Mouse (Mus musculus): ENCODE results near the gene Rbms1. TPM values are rescaled to one million over a fixed set of nuclear protein-coding genes. Genes with fewer than 3 reads are reported as not detected.

Gene Rbms1
- 10 to 100 TPM; 95.2 to 98.9 TPM for total RNA-seq (2021)

GRCm38 (mm10) chr2:60962671-60963421 lies at the start of gene Rbms1:
Gene Rbms1, minus strand, starts transcription at chr2:60963192.
- peak; percentile 84 for DNase-seq

- DNase-seq, result no peak
Measured at GRCm38 (mm10) chr2:61012249-61012828, 49.3 kb upstream of the Rbms1 start.

- DNase-seq, result peak; percentile 31
Measured at GRCm38 (mm10) chr2:60986286-60986685, 23.3 kb upstream of the Rbms1 start.

DNA sequence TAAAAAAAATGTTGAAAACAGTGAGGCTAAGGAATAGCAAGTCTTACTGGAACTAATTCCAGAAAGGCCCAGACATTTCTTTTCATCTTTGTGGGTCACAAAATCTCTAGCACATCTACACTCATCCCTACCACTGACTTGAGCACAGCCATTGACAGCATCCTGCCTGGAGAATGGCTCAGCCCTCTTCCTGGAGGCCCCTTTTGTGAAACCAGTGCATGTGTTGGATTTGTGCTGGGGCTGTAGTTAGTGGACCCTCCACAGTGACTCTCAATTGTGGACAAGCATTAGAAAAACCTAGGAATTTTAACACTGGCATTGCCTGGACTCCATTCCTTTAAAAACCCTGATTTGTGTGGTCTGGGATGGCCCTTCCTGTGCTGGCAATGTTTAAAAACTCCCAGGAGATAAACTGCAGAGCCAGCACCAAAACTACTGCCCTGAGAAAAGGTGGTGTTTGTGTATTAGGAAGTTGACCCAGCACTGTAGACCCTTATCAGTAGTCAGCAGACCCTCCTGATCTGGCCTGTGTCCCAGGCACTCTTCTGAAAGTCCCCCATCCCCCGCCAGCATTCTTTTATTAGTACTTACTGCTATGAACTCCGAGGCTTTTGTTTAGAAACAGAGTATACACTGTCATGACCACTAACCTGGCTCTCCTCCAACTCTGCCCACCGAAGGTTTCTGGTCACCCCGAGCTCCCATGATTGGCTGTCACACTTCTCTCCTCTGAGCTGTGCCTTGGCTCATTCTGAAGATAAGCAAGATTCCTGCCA lies 15.7 kb upstream of the Rbms1 start:
- DNase-seq, result peak; percentile 84

DNA sequence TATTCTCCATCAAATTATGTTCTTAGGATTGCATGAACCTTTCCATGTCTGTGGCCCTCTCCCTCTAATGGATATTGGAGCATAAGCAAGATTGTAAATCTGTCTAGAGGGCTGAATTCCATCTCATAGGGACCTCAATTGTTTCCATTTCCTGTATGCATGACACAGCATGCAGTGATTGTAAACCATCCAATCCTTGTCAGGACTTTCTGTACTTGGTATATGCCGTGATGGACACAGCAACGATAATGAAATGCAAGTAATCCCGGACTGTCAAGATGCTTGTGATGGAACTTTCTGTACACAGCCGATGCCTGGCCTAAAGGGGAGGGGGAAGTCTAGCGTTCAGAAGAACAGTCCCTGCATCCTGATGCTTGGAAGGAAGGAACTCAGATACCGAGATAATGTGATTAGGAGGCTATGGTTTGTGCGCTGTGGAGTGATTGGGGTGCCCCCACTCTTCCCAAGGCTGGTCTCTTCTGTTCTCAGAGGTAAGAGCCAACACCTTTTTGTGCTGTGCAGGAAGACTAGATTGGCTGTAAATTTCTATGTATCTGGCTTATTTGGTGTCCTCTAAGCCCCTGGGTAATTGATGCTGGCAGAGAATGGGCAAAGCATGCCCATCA lies 9.3 kb upstream of the Rbms1 start:
- DNase-seq, result no peak

DNA sequence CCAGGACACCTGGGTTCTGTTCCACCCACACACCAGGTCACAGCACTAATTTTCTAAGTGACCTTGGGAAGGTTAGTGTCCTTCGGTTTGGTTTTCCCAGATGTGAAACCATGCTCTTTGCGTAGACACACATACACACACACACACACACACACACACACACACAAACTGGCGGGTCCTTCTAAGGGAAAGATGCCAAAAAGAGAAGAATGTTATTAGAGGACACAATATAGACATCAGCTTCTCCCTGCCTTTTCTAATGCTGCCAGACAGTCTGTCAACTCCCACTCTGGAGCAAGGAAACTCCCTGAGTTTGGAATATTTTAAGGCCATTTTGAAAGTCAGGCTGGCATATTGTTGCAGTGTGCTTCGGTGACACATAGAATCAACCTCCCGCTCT lies 624 bp upstream of the Rbms1 start:
- peak; percentile 41 for DNase-seq

DNA sequence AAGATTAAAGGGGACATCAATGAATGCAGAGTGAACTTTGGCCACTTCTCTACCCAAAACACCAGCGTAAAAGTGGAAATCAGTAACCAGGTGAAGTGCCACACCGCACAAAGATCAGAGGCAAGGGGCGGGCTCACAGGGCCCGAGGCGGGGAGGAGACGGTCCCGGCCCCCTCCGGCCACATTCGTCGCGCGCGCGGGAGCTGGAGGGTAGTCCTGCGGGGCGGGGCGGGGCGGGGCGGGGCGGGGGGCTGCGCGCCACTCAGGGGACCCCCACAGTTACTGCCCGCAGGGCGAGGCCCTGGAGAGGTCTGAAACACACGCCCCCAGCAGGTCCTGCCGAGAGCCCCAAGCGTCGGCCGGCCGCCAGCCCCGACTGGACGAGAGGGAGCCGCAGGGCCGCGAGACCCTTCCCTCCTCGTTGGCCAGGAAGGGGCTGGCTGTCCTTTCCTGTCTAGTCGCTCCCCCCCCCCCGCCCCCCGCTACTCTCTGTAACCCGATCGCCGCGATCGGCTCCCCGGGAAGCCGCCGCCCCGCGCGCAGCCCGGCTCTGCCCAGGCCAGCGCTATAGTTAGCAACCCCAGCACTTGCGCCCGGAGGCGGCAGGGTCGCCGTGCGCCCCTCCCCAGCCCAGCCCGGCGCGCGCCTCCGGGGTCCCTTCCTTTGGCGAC lies 856 bp downstream of the Rbms1 start:
- DNase-seq, result peak; percentile 79

DNA sequence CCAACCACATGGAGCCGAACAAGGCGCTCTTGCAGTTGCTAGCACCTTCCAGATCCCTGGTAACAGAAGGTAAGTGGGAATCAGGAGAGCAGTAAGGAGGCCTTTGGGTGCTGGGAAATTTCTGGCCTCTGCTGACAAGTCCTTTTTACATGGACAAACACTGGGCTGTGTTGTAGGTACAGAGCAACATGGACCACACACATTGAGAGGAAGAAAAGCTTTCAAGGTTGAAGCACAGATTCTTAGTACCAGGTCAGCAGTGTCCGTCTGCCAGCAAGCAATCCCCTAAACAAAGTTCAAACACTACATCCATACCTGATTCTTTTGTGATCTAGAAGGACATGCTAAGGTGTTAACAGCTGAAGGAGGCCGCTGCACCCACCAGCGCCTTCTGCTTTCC lies 1.7 kb downstream of the Rbms1 start:
- DNase-seq, result no peak

- DNase-seq, result peak; percentile 21
Measured at GRCm38 (mm10) chr2:60948241-60948640, 14.8 kb downstream of the Rbms1 start.

GRCm38 (mm10) chr2:60947817-60948216 lies 15.2 kb downstream of the Rbms1 start:
- DNase-seq, result no peak

DNA sequence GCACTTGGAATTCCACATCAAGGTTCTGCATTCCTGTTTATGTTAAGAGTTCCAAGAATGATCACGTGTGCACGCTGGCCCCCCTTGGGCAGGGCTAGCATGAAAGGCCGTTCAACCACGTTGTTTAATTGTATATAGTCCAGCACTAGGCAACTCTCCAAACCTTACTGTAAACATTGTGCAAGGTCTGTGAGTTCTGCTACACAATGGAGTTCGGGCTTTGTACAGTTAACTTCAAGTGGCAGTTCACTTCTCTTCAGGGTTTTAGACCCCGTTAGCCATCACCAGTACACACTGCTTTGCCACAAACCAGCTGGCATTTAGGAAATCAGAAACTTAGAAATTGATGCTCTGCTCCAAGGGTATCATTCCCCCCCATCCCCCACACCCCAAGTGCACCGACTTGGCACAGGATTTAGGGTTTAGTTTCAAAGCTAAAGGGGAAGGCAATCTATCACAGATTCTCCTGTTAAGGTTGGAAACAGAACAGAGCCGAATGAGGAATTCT lies 22.5 kb downstream of the Rbms1 start:
- peak; percentile 21 for DNase-seq

- no peak for DNase-seq
Measured at GRCm38 (mm10) chr2:60939957-60940356, 23.0 kb downstream of the Rbms1 start.

- DNase-seq, result no peak
Measured at GRCm38 (mm10) chr2:60936910-60937309, 26.1 kb downstream of the Rbms1 start.

- no peak for DNase-seq
Measured at GRCm38 (mm10) chr2:60928948-60929347, 34.0 kb downstream of the Rbms1 start.

DNA sequence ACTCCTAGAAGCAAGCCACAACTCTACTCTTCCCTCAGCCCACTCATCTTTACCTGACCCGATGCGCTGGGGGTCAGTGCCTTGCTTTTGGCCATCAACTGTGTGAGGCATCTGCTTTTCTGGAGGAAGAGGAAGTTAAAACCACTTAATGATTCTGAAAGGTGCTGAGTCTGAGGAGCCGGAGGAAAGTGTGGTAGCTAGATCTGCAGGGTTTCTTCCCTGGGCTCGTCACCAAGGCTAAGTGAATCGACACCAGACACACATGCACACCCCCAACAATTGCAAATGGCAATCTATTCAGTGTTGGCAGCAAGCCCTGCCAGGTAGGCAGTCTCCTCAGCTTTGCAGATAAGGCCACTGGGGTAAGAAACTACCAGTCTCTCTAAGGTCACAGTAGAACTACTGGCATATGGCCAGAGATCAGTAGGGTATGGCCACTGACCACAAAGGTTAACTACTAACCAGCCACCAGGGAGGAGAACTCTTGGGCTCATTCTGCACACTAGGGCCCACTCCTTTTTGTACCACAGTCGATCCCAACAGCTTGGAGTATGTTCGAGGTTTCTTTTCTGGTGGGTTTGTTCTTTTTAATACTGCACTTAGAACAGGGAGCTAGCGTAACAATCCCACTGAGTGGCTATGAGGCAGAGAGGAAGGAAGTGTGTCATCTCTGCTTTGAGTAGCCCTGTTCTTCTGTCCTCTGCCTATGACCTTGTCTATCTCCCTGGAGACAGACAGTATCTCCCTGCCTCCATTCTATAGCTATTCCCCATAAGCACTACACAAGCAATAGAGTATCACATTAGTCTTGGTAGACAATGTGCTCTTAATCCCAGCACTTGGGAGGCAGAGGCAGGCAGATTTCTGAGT lies 34.9 kb downstream of the Rbms1 start:
- DNase-seq, result no peak

DNA sequence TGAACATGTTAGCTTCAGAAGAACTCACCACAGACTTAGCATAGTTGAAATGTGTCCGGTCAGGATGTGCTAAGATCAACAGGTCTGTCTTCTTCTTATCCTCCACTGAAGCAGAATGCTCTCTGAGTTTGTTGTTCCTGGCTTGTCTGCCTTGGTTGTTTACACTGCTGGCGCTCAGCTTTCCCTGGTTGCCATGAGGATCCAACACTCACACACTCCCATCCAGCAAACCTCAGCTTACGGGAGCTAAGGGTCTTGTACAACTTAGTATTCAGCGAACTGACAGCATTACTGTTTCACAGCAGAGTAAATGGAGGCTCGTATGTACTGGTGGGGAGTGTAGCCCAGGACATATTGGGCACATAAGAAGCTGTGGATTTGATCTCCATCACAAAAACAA lies 37.9 kb downstream of the Rbms1 start:
- no peak for DNase-seq

GRCm38 (mm10) chr2:60923756-60924544 lies 39.0 kb downstream of the Rbms1 start:
- DNase-seq, result no peak

- peak; percentile 43 for DNase-seq
Measured at GRCm38 (mm10) chr2:60923111-60923510, 39.9 kb downstream of the Rbms1 start.

DNA sequence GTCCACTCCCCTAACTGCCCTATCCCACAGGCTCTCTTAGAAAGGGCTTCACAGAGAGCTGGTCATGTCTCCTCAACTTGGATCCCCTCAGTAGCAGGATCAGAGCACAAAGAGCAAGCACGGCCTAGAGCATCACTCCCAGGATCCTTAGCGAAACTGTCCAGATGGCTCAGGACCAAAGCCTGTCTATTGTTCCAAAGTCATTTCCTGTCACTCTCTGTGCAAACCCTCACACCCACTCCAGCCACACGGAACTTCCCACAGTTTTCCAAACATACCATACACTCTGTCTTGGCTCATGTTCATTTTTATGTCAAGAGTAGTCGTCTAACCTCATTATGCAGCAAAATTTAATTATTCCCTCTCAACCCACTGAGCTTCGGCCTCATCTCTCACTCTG lies 40.6 kb downstream of the Rbms1 start:
- DNase-seq, result peak; percentile 56

- no peak for DNase-seq
Measured at GRCm38 (mm10) chr2:60920076-60920475, 42.9 kb downstream of the Rbms1 start.

Measured in heart, postnatal 4 days (tissue).